Mouse (Mus musculus) hindbrain, embryonic 16.5 days (tissue): ENCODE results near the gene Phf20. TPM values are rescaled to one million over a fixed set of nuclear protein-coding genes. Genes with fewer than 3 reads are reported as not detected.

Experiments
- microRNA-seq: library from miRNA; unstranded; fragments of <30 nt; microRNA quantifications from one replicate; pipeline ENCODE4, GENCODE M21; 2017
- polyA plus RNA-seq: library from polyadenylated mRNA; unstranded; fragments of >200 nt; fragmentation: Nextera tagmentation; extraction: Ambion mirVana; gene quantifications from 2 replicates; pipeline ENCODE4 v1.2.1, GENCODE M21; 2015

Gene Phf20
- polyA plus RNA-seq, 1 experiment from 2014 or later = 117 TPM

Small RNA genes within 50 kb of the gene (microRNA-seq; reads per million reads assigned to microRNA genes)
- not detected for gene Gm22759

Other genes starting within 250 kb of the Phf20 start
- 11.5 and 14.0 TPM in 2 replicates for gene Cep250, start 240.0 kb upstream of the Phf20 start, polyA plus RNA-seq
- 1.4 and 2.5 TPM in 2 replicates for gene 6430550D23Rik, start 188.5 kb upstream of the Phf20 start, polyA plus RNA-seq
- 479 and 492 TPM in 2 replicates for gene Ergic3, start 188.4 kb upstream of the Phf20 start, polyA plus RNA-seq
- gene Fer1l4, start 143.5 kb upstream of the Phf20 start, polyA plus RNA-seq = not detected in 2 replicates
- 7.7 and 9.6 TPM in 2 replicates for gene Spag4, start 131.3 kb upstream of the Phf20 start, polyA plus RNA-seq
- gene Cpne1, start 84.5 kb upstream of the Phf20 start, polyA plus RNA-seq = 27.8 and 28.3 TPM in 2 replicates
- 19.3 and 27.6 TPM in 2 replicates for gene Rbm12, start 84.5 kb upstream of the Phf20 start, polyA plus RNA-seq
- gene Gm28036, start 69.4 kb upstream of the Phf20 start, polyA plus RNA-seq = 15.5 and 19.5 TPM in 2 replicates
- 393 and 432 TPM in 2 replicates for gene Romo1, start 52.4 kb upstream of the Phf20 start, polyA plus RNA-seq
- gene Nfs1, start 52.3 kb upstream of the Phf20 start, polyA plus RNA-seq = 37.7 and 39.9 TPM in 2 replicates
- gene Rbm39, start 16.2 kb upstream of the Phf20 start, polyA plus RNA-seq = 369 and 377 TPM in 2 replicates
- 6.2 and 6.8 TPM in 2 replicates for gene Cnbd2, start 115.8 kb downstream of the Phf20 start, polyA plus RNA-seq
- 77.3 and 84.0 TPM in 2 replicates for gene Scand1, start 116.2 kb downstream of the Phf20 start, polyA plus RNA-seq
- gene Epb41l1, start 224.4 kb downstream of the Phf20 start, polyA plus RNA-seq = 15.7 and 17.0 TPM in 2 replicates